Comparison of ENCODE assay signal across 8 mouse cellular contexts in genomic region chr13:21478759-21479670, GRCm38 (mm10). TPM values are rescaled to one million over a fixed set of nuclear protein-coding genes. Genes with fewer than 3 reads are reported as not detected.
DNase-seq lines count a peak whose midpoint lies in the region; ATAC-seq lines count a peak whose summit lies in the region.
"Not testable (repeated sequence)": the region's sequence is repeated elsewhere in the genome, so short reads cannot be mapped to it uniquely, and the experiment has no call there.

Gene Zkscan4 (plus strand): TSS chr13:21478907.
Gene Gm10065 (minus strand): TSS chr13:21479441.

- WGBS in embryonic facial prominence, embryonic 13.5 days, result 2% methylated on average over 31 of the region's 31 CpGs
- WGBS in intestine, embryonic 16.5 days, result 4% methylated on average over 31 of the region's 31 CpGs

- H3K27ac ChIP-seq in embryonic facial prominence, embryonic 13.5 days, result peak within 1 kb of the TSS; percentile 77
- peak within 1 kb of the TSS; percentile 77 for H3K27ac ChIP-seq in intestine, embryonic 16.5 days (ENCODE audit: low read length)

- H3K4me1 ChIP-seq in embryonic facial prominence, embryonic 13.5 days, result peaks cover 11% of the 10 kb centered on the region; the same call in 1 of the 2 replicates
- H3K4me1 ChIP-seq in intestine, embryonic 16.5 days (ENCODE audit: control insufficient read depth, insufficient read depth, low read length), result not testable (repeated sequence)

- H3K27me3 ChIP-seq in embryonic facial prominence, embryonic 13.5 days; intestine, embryonic 16.5 days (replicated peaks; ENCODE audit: control insufficient read depth, insufficient read depth, low read length): not testable (repeated sequence)

- H3K9ac ChIP-seq in embryonic facial prominence, embryonic 13.5 days, result peak within 1 kb of the TSS; percentile 78
- peak within 1 kb of the TSS; percentile 73 for H3K9ac ChIP-seq in intestine, embryonic 16.5 days (ENCODE audit: low read depth, low read length)

- H3K9me3 ChIP-seq in embryonic facial prominence, embryonic 13.5 days; intestine, embryonic 16.5 days (ENCODE audit: control insufficient read depth, low read length): not testable (repeated sequence)

- peak; percentile 24 to 46 for DNase-seq in adrenal gland, postnatal 4 days (ENCODE audit: low spot score in 2 of 2)
- DNase-seq in heart, adult 11 months, result peak; percentile 96
- peak; percentile 51 to 86 for DNase-seq in left cerebral cortex, adult 9 months (ENCODE audit: low spot score in 2 of 2)
- DNase-seq in lung, postnatal 36 days, result peak; percentile 72
- DNase-seq in retina, embryonic 14.5 days (ENCODE audit: low spot score), result peak; percentile 88
- DNase-seq in urinary bladder, postnatal 25 days (ENCODE audit: low spot score), result peak; percentile 55

- peak; percentile 62 for ATAC-seq in embryonic facial prominence, embryonic 13.5 days (ENCODE audit: insufficient number of reproducible peaks, insufficient read depth, low FRiP score, low TSS enrichment, low read depth)
- peak; percentile 88 for ATAC-seq in intestine, embryonic 16.5 days

- peak within 1 kb of the TSS; percentile 66 for H3K4me2 ChIP-seq in embryonic facial prominence, embryonic 13.5 days
- peak within 1 kb of the TSS; percentile 72 for H3K4me2 ChIP-seq in intestine, embryonic 16.5 days (ENCODE audit: low read depth, low read length)

- peak within 1 kb of the TSS; percentile 61 for H3K4me3 ChIP-seq in embryonic facial prominence, embryonic 13.5 days
- H3K4me3 ChIP-seq in intestine, embryonic 16.5 days (ENCODE audit: low read length), result peak within 1 kb of the TSS; percentile 67

- H3K36me3 ChIP-seq in embryonic facial prominence, embryonic 13.5 days; intestine, embryonic 16.5 days (ENCODE audit: control insufficient read depth, insufficient read depth, low read length): not testable (repeated sequence)

RNA-seq across cellular contexts. Expression of gene Zkscan4, which starts in this region (rescaled TPM):
- 1 to 10 TPM; 6.1 to 6.5 TPM for total RNA-seq in adrenal gland, postnatal 4 days (2021)
- polyA plus RNA-seq in embryonic facial prominence, embryonic 13.5 days (2015; fragmentation: Nextera tagmentation; extraction: Ambion mirVana), result 4.6 and 5.0 TPM in 2 replicates
- polyA plus RNA-seq in intestine, embryonic 16.5 days (2015; fragmentation: Nextera tagmentation; extraction: Ambion mirVana), result 2.4 and 2.5 TPM in 2 replicates

RNA-seq across cellular contexts. Expression of gene Gm10065, which starts in this region (rescaled TPM):
- total RNA-seq in adrenal gland, postnatal 4 days (2021), result not detected
- not detected in 2 replicates for polyA plus RNA-seq in embryonic facial prominence, embryonic 13.5 days (2015; fragmentation: Nextera tagmentation; extraction: Ambion mirVana)
- polyA plus RNA-seq in intestine, embryonic 16.5 days (2015; fragmentation: Nextera tagmentation; extraction: Ambion mirVana), result not detected in 2 replicates

Comparison
In these comparisons a context has a peak if more than half of its experiments do, and no peak if none do; other contexts are left out.
1. Peak in every context shown above with its lines: DNase-seq, ATAC-seq, H3K4me3 ChIP-seq and H3K27ac ChIP-seq.
2. DNase-seq: peak in every context shown above with its lines; median percentile 96 in heart, adult 11 months; 88 in retina, embryonic 14.5 days; 72 in lung, postnatal 36 days; 68 in left cerebral cortex, adult 9 months; 55 in urinary bladder, postnatal 25 days; 35 in adrenal gland, postnatal 4 days.